Mouse (Mus musculus): ENCODE measurements around the gene Mib2.
"Not testable (repeated sequence)": the region's sequence is repeated elsewhere in the genome, so short reads cannot be mapped to it uniquely, and the experiment has no call there.

The Mib2 gene

GRCm38 (mm10) chr4:155670236-155670635, 1.2 kb upstream of the Mib2 start:
- DNase-seq (ENCODE audit: low spot score in 2 of 2) = not testable (repeated sequence)

- no peak for DNase-seq (ENCODE audit: low spot score in 2 of 2)
These were observed 639 bp upstream of the Mib2 start for GRCm38 (mm10) chr4:155669598-155670075.

GRCm38 (mm10) chr4:155666903-155667302, 2.1 kb downstream of the Mib2 start:
- no peak for DNase-seq (ENCODE audit: low spot score in 2 of 2)

GRCm38 (mm10) chr4:155660641-155661040, 8.4 kb downstream of the Mib2 start:
- DNase-seq (ENCODE audit: low spot score in 2 of 2) = no peak

GRCm38 (mm10) chr4:155658961-155659360, 10.0 kb downstream of the Mib2 start:
- DNase-seq (ENCODE audit: low spot score in 2 of 2) = no peak

- DNase-seq (ENCODE audit: low spot score in 2 of 2) = no peak
These were observed 12.7 kb downstream of the Mib2 start for GRCm38 (mm10) chr4:155656214-155656751.

GRCm38 (mm10) chr4:155654456-155655298, 14.3 kb downstream of the Mib2 start:
- DNase-seq (ENCODE audit: low spot score in 2 of 2) = no peak

GRCm38 (mm10) chr4:155654183-155654455, 14.9 kb downstream of the Mib2 start:
- no peak for DNase-seq (ENCODE audit: low spot score in 2 of 2)

GRCm38 (mm10) chr4:155653451-155654182, 15.4 kb downstream of the Mib2 start:
- DNase-seq (ENCODE audit: low spot score in 2 of 2) = no peak

- no peak for DNase-seq (ENCODE audit: low spot score in 2 of 2)
These were observed 15.9 kb downstream of the Mib2 start, which contains the start of gene Mmp23 for GRCm38 (mm10) chr4:155653086-155653450. Gene Mmp23 (minus strand): TSS chr4:155653384.

- DNase-seq (ENCODE audit: low spot score in 2 of 2) = no peak
These were observed 16.5 kb downstream of the Mib2 start for GRCm38 (mm10) chr4:155652283-155653085.

GRCm38 (mm10) chr4:155651553-155652269, 17.3 kb downstream of the Mib2 start:
- DNase-seq (ENCODE audit: low spot score in 2 of 2) = no peak

GRCm38 (mm10) chr4:155649355-155649754, 19.6 kb downstream of the Mib2 start:
- DNase-seq (ENCODE audit: low spot score in 2 of 2) = no peak

- DNase-seq (ENCODE audit: low spot score in 2 of 2) = no peak
These were observed 23.3 kb downstream of the Mib2 start for GRCm38 (mm10) chr4:155645721-155646120.

GRCm38 (mm10) chr4:155645308-155645707, 23.7 kb downstream of the Mib2 start, which contains the start of gene Gm10563:
Gene Gm10563 (minus strand): TSS chr4:155645408.
- DNase-seq (ENCODE audit: low spot score in 2 of 2) = not testable (repeated sequence)

GRCm38 (mm10) chr4:155643531-155643930, 25.5 kb downstream of the Mib2 start:
- DNase-seq (ENCODE audit: low spot score in 2 of 2) = no peak

GRCm38 (mm10) chr4:155635766-155636499, 33.1 kb downstream of the Mib2 start:
- no peak for DNase-seq (ENCODE audit: low spot score in 2 of 2)

- DNase-seq (ENCODE audit: low spot score in 2 of 2) = no peak
These were observed 38.7 kb downstream of the Mib2 start for GRCm38 (mm10) chr4:155630267-155630666.

GRCm38 (mm10) chr4:155624338-155625291, 44.4 kb downstream of the Mib2 start, which contains the start of gene Cdk11b:
Gene Cdk11b (plus strand): TSS chr4:155624854.
- DNase-seq (ENCODE audit: low spot score in 2 of 2) = peak; percentile 88 to 95

Data from frontal cortex, postnatal 25 days (tissue).